Mouse (Mus musculus): ENCODE measurements around the gene Gpbp1l1. TPM values are rescaled to one million over a fixed set of nuclear protein-coding genes. Genes with fewer than 3 reads are reported as not detected.
A peak's percentile ranks its signal among the peaks of the same experiment; 100 is the strongest.

The Gpbp1l1 gene
- 24.5 and 25.3 TPM in 2 replicates for polyA plus RNA-seq (2015; fragmentation: Nextera tagmentation; extraction: Ambion mirVana)

DNA sequence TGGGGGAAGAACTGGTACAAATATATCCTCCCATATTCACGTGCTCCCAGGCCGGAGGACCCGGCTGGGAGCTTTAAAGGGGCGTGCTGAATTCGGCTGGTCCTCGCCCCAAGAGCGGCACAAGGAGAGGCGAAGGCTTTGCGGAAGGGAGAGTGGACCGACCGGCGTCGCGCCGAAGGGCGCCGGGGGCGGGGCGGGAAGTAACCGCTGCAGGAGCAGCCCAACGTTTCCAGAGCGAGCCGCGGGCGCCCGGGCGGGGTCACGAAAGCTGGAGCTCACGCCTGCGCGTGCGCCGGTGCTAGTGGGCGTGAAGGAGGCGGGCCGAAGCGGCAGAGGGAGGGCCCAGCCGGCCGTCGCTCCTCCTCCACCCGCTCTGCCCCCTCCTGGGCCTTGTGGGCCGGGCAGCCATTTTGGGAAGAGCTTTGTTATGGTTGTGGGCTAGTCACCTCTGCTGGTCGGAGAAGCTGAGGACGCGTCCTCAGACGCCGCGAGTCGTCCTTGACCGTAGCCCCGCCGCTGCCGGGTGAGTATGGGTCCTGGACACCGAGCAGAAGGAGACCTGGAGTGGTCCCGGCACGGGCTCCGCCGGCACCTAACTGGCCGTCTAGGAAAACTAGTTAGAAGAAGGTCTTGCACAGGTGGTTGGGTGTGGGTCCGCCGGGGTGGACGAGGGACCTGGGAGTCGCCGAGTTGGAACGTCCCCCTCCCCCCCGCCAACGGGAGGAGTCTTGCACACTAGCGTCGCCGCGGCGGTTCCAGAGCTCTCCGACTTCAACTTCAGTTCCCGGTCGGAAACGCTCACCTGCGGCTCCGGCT, at the start of gene Gpbp1l1:
Gene Gpbp1l1, plus strand, starts transcription at position 353 of the 816 bp plus-strand sequence.
- under 1% methylated on average over 67 of the region's 78 CpGs for WGBS
- Histone ChIP-seq H3K36me3 (ENCODE audit: poor library complexity, severe bottlenecking) (peaks cover 11% of the 10 kb centered on the region), H3K4me3 (peak within 1 kb of the TSS; percentile 91), H3K9ac (peak within 1 kb of the TSS; percentile 75), H3K4me1 (peaks cover 35% of the 10 kb centered on the region), H3K27me3 (no peaks in the 10 kb centered on the region), H3K27ac (peak within 1 kb of the TSS; percentile 91), H3K4me2 (peak within 1 kb of the TSS; percentile 79), H3K9me3 (replicated peaks) (no peaks in the 10 kb centered on the region)
- ATAC-seq = peak; percentile 97

DNA sequence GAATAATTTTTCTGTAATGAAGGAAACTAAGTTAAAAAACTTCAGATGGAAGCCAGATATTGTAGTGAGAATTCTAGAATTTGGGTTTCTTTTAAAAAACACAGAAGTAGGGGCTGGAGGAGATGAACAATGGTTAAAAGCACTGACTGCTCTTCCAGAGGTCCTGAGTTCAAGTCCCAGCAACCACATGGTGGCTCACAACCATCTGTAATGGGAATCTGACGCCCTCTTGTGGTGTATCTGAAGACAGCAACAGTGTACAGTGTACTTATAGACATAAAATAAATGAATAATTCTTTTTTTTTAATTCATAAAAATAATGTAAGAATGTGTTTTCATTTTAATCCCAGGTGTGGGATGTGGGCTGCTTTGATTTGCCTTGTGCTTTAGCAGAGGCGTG, 26.3 kb upstream of the Gpbp1l1 start:
- no peak for ATAC-seq
- no peaks in the 10 kb centered on the region for H3K4me1 ChIP-seq
- H3K27me3 ChIP-seq = no peaks in the 10 kb centered on the region
- H3K4me2 ChIP-seq = no peak overlapping the region
- H3K36me3 ChIP-seq (ENCODE audit: poor library complexity, severe bottlenecking) = peaks cover 33% of the 10 kb centered on the region
- H3K4me3 ChIP-seq = no peak overlapping the region
- H3K9ac ChIP-seq = no peak overlapping the region
- H3K27ac ChIP-seq = no peak overlapping the region
- 66% methylated on average over 2 of the region's 2 CpGs for WGBS
- no peaks in the 10 kb centered on the region for H3K9me3 ChIP-seq (replicated peaks)

DNA sequence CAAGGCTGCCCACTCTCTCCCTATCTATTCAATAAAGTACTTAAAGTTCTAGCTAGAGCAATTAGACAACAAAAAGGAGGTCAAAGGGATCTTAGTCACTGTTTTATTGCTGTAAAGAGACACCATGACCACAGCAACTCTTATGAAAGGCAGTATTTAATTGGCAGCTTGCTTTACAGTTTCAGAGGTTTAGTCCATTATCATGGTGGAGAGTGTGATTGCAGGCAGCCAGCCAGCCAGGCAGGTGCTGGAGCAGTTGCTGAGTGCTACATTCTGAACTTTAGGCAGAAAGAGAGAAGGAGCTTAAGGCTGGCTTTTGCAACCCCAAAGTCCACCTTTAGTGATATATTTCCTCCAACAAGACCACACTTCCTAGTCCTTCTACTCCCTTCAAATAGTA, 21.1 kb upstream of the Gpbp1l1 start:
- no peak overlapping the region for H3K4me3 ChIP-seq
- H3K4me2 ChIP-seq = no peak overlapping the region
- no peaks in the 10 kb centered on the region for H3K9me3 ChIP-seq (replicated peaks)
- no peaks in the 10 kb centered on the region for H3K27me3 ChIP-seq
- no peaks in the 10 kb centered on the region for H3K4me1 ChIP-seq
- peaks cover 29% of the 10 kb centered on the region for H3K36me3 ChIP-seq (ENCODE audit: poor library complexity, severe bottlenecking)
- no peak overlapping the region for H3K27ac ChIP-seq
- ATAC-seq = no peak
- no peak overlapping the region for H3K9ac ChIP-seq

DNA sequence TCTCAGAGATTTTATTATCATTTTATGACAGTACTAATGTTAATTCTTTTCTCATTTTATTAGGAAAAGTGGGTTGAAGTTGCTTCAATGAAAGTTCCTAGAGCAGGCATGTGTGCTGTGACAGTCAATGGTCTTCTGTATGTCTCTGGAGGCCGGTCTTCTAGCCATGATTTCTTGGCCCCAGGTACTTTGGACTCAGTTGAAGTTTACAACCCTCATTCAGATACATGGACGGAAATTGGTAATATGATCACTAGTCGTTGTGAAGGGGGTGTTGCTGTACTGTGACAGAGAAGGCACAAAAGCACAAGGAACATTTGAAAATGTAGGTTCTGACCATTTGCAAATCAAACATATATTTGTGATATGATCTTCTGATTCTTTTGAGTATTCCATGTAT, 19.7 kb upstream of the Gpbp1l1 start:
- H3K4me3 ChIP-seq = no peak overlapping the region
- WGBS = 95% methylated on average over 3 of the region's 3 CpGs
- H3K4me1 ChIP-seq = no peaks in the 10 kb centered on the region
- no peaks in the 10 kb centered on the region for H3K9me3 ChIP-seq (replicated peaks)
- no peak overlapping the region for H3K27ac ChIP-seq
- H3K9ac ChIP-seq = no peak overlapping the region
- peaks cover 26% of the 10 kb centered on the region for H3K36me3 ChIP-seq (ENCODE audit: poor library complexity, severe bottlenecking)
- H3K27me3 ChIP-seq = no peaks in the 10 kb centered on the region
- ATAC-seq = no peak
- H3K4me2 ChIP-seq = no peak overlapping the region

DNA sequence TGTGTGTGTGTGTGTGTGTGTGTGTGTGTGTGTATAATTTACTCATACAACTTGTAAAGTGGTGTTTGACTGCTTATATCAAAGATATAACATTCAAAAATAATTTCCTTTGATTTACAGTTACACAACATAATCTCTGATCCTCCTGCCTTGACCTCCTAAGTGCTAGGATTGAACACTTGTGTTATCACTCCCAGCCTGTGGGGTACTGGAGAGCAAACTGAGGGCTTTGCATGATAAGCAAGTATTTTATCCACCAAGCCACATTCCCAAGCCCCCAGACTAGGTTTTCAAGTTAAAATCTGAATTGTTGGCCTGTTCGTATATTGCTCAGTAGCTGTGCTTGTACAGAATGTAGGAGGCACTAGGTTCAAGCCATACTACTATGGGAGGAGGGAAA, 7.0 kb upstream of the Gpbp1l1 start:
- Histone ChIP-seq H3K9ac (no peak overlapping the region), H3K36me3 (ENCODE audit: poor library complexity, severe bottlenecking) (peaks cover 11% of the 10 kb centered on the region), H3K4me3 (no peak overlapping the region), H3K27me3 (no peaks in the 10 kb centered on the region), H3K27ac (no peak overlapping the region), H3K4me2 (no peak overlapping the region), H3K9me3 (replicated peaks) (no peaks in the 10 kb centered on the region), H3K4me1 (peaks cover 3% of the 10 kb centered on the region; the same call in 1 of the 2 replicates)
- ATAC-seq = no peak
- 90% methylated on average over 1 of the region's 1 CpGs for WGBS

DNA sequence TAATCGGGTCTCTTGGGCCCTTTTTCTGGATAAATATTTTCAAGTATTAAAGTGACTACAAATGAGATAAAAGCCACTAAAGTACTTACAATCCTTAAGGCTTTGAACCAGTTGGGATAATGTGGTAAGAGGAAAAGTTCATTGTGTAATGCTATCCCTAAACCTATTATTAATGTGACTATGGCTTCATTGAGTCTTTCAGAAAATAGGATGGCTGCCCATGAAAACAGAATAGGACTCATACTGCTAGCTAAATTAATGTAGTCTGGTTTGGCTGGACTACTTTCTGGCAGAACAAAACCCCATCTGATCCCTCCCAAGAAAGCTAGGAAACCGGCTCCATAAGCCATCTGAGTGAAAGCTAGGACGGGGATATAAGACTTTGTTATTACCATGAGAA, 4.4 kb upstream of the Gpbp1l1 start:
- Histone ChIP-seq H3K4me2 (no peak overlapping the region), H3K9me3 (replicated peaks) (no peaks in the 10 kb centered on the region), H3K27ac (no peak overlapping the region), H3K27me3 (no peaks in the 10 kb centered on the region), H3K4me3 (no peak overlapping the region), H3K4me1 (peaks cover 10% of the 10 kb centered on the region), H3K9ac (no peak overlapping the region), H3K36me3 (ENCODE audit: poor library complexity, severe bottlenecking) (peaks cover 11% of the 10 kb centered on the region)
- ATAC-seq = no peak
- WGBS = 84% methylated on average over 3 of the region's 3 CpGs

DNA sequence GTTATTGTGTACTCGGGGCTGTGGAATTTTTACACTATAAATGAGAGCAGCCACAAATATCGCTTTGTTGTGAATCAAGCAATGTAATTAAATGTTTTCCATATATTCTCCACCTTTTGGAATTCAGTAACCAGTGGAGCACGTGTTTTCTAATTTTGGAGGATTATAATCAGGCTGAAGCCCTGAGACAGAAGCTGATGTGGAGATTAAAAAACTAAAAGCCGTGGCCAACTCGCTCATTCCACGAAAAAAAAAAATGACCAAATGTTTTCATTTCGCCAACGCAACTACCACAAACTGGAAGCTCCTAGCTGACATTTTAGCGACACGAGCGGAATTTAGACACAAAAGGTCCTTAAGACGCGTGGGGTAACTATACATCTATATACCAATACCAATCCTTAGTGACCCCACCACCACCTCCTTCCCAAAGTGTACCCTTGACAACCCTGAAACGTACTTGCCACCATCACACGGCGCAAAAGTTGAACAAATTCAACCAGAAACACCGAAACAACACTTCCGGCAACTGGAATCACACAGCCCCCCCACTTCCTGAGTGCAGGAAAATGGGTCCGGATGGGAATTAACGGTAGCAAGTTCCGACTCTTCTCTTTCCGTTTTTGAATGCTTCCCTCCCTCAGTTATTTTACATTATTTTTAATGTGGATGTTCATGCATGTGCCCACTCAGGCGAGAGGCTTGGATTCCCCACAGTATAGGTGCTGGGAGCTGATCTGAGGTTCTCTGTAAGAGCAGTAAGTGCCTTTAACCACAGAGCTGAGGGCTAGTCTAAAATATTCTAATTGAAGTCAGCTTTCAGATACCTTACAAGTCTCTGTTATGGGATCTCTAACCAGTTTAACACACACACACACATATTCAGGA, 1.8 kb upstream of the Gpbp1l1 start, which contains the start of gene Tmem69:
Gene Tmem69, minus strand, starts transcription at position 524 of the 888 bp plus-strand sequence.
- 4% methylated on average over 23 of the region's 23 CpGs for WGBS
- H3K4me2 ChIP-seq = peak within 1 kb of the TSS; percentile 79
- H3K36me3 ChIP-seq (ENCODE audit: poor library complexity, severe bottlenecking) = peaks cover 11% of the 10 kb centered on the region
- peak within 1 kb of the TSS; percentile 75 for H3K9ac ChIP-seq
- no peaks in the 10 kb centered on the region for H3K9me3 ChIP-seq (replicated peaks)
- H3K4me3 ChIP-seq = peak within 1 kb of the TSS; percentile 91
- H3K27ac ChIP-seq = peak within 1 kb of the TSS; percentile 91
- no peaks in the 10 kb centered on the region for H3K27me3 ChIP-seq
- peaks cover 34% of the 10 kb centered on the region for H3K4me1 ChIP-seq
- ATAC-seq = no peak

DNA sequence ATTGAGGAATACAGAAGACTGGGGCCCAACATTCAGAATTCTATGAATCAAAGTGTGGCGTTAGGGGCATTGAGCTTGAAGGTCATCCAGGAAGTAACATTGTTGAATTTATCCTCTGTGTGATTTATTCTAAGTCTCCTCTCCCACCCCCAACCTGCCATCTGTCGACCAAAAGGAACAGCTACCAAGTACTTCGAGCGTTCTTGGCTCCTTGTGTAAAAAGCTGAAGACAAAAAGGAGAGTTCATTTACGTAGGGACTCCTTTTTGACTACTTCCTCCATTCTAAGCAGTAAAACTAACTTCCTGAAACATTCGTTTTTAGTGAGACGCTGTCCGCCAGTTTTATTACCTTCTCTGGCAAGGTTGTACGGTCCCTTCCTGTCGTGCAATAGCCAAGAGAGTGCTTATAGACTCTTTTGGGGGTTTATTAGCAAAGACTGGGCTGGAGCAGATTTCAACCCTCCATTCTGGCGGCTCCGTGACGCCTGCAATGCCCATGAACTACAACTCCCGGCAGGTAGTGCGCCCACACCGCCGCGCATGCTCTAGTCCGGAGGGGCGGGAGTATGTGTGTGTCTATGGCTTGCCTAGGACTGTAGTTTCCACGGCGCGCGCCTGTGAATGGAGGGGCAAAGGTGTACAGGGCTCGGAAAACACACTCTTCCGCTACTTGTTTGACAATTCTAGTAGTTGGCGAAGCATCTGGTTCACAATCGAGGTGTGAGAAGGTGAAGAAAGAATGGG, 725 bp upstream of the Gpbp1l1 start:
- H3K9ac ChIP-seq = peak overlapping the region; percentile 75
- under 1% methylated on average over 28 of the region's 28 CpGs for WGBS
- H3K27me3 ChIP-seq = no peaks in the 10 kb centered on the region
- no peaks in the 10 kb centered on the region for H3K9me3 ChIP-seq (replicated peaks)
- H3K36me3 ChIP-seq (ENCODE audit: poor library complexity, severe bottlenecking) = peaks cover 11% of the 10 kb centered on the region
- H3K4me2 ChIP-seq = peak overlapping the region; percentile 79
- peak overlapping the region; percentile 91 for H3K27ac ChIP-seq
- H3K4me1 ChIP-seq = peaks cover 35% of the 10 kb centered on the region
- peak overlapping the region; percentile 91 for H3K4me3 ChIP-seq
- peak; percentile 97 for ATAC-seq

DNA sequence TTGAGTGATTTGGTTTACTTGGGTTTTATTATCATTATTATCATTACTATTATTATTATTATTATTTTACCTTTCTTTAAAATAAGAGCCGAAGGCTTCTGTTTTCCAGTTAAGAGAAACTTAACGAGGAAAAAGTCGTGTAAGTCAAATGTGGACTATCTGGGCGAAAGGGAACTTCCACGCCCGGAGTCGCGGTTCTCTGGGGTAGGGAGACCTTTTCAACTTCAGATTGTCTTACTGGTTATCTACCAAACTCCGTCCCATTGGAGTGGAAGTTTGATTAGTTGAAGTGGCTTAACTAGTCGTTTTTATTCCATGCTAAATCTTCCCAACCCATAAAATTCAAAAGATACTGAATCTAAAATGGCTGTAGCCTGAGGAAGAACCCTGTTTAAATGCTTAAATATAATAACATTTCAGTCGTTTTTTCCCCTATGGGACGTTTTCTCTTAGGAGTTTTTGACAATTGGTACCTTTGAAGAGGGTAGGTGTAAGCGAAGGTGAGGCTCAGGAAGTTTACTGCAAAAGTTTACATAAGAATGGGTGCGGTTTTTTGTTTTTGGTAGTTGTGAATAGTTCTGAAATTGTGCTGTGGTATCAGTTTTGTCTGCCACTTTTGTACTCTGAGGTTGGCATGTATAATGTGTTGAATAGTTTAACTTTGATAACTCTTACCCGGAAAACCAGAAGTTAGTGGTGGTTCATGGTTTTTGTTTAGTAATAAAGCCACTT, 859 bp downstream of the Gpbp1l1 start:
- peak overlapping the region; percentile 75 for H3K9ac ChIP-seq
- WGBS = 6% methylated on average over 15 of the region's 15 CpGs
- no peak overlapping the region for H3K27ac ChIP-seq
- ATAC-seq = no peak
- peaks cover 7% of the 10 kb centered on the region for H3K36me3 ChIP-seq (ENCODE audit: poor library complexity, severe bottlenecking)
- H3K27me3 ChIP-seq = no peaks in the 10 kb centered on the region
- peaks cover 35% of the 10 kb centered on the region for H3K4me1 ChIP-seq
- H3K4me2 ChIP-seq = peak overlapping the region; percentile 79
- peak overlapping the region; percentile 91 for H3K4me3 ChIP-seq
- H3K9me3 ChIP-seq (replicated peaks) = no peaks in the 10 kb centered on the region

DNA sequence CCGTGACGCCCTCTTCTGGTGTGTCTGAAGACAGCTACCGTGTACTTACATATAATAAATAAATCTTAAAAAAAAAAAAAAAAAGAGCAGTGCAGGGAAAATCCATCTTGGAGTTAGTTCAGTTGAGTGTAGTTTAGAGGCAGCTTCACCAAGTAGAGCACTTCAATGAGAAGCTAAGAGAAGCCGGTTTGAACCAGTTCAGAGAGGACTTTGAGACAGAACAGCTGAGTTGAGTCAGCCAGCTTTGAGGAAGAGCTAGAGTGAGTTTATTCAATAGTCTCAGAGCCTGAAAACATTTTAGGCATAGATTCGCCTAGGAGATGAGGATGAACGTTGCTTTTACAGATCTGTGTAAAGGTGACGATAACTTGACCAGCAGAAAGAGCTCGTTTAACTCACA, 38.3 kb downstream of the Gpbp1l1 start:
- H3K27ac ChIP-seq = no peak overlapping the region
- H3K4me1 ChIP-seq = peaks cover 19% of the 10 kb centered on the region
- H3K4me3 ChIP-seq = no peak overlapping the region
- peaks cover 57% of the 10 kb centered on the region for H3K36me3 ChIP-seq (ENCODE audit: poor library complexity, severe bottlenecking)
- H3K27me3 ChIP-seq = no peaks in the 10 kb centered on the region
- H3K9me3 ChIP-seq (replicated peaks) = no peaks in the 10 kb centered on the region
- H3K9ac ChIP-seq = no peak overlapping the region
- 80% methylated on average over 8 of the region's 8 CpGs for whole genome bisulfite sequencing
- no peak for ATAC-seq
- H3K4me2 ChIP-seq = no peak overlapping the region

DNA sequence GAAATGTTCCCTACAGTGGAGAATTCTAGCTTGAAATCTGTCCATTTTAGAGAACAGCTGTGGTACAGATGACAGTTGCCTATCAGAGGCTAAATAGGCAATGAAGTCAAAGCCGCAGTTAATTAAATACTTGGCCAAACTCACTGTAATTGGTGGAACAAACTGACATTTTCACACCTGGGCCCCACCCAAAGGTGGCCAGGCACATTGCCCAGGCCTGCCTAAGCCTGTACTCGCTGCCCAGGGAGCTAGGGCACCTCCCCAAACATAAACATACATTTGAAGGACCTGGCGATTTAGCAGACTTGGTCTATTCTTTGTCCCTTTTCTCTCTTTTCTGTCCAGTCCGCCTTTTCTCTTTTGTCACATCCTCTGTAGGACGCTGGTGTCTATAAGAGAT, 38.9 kb downstream of the Gpbp1l1 start, which contains the start of gene Ccdc17:
Gene Ccdc17, plus strand, starts transcription at position 276 of the 400 bp plus-strand sequence.
- H3K36me3 ChIP-seq (ENCODE audit: poor library complexity, severe bottlenecking) = peaks cover 57% of the 10 kb centered on the region
- H3K9ac ChIP-seq = peak within 1 kb of the TSS; percentile 70
- H3K4me1 ChIP-seq = peaks cover 19% of the 10 kb centered on the region
- H3K27me3 ChIP-seq = no peaks in the 10 kb centered on the region
- H3K4me3 ChIP-seq = peak within 1 kb of the TSS; percentile 52
- 23% methylated on average over 5 of the region's 5 CpGs for WGBS
- no peaks in the 10 kb centered on the region for H3K9me3 ChIP-seq (replicated peaks)
- H3K4me2 ChIP-seq = peak within 1 kb of the TSS; percentile 69
- H3K27ac ChIP-seq = peak within 1 kb of the TSS; percentile 46
- no peak for ATAC-seq
